Mouse (Mus musculus) embryonic facial prominence, embryonic 10.5 days (tissue): ENCODE measurements at regions not wholly inside any gene's neighbourhood (a gene's known extent, or its start where the extent isn't known, plus 50 kb on each side); places are given as distances from the start of the nearest gene placed in this dataset.

Experiments
- DNase-seq: peaks from one replicate; pipeline ENCODE4 v3.0.0-alpha.2; 2017; ENCODE audit warnings: low spot score
- H3K27ac ChIP-seq: fragments of 300-500 bp; sonication (generic); replicated peaks from 2 replicates; pipeline ENCODE4 v1.5.1; 2016; ENCODE audit warnings: mild to moderate bottlenecking
- H3K27me3 ChIP-seq: fragments of 300-500 bp; sonication (generic); replicated peaks from 2 replicates; pipeline ENCODE4 v1.6.1; 2016; ENCODE audit warnings: low read depth, mild to moderate bottlenecking; ENCODE audit not compliant: poor library complexity, severe bottlenecking
- H3K36me3 ChIP-seq: fragments of 300-500 bp; sonication (generic); replicated peaks from 2 replicates; pipeline ENCODE4 v1.6.1; 2016; ENCODE audit warnings: mild to moderate bottlenecking, moderate library complexity
- H3K4me1 ChIP-seq: fragments of 300-500 bp; sonication (generic); 2 replicates; pipeline ENCODE4 v1.6.1; 2016
- H3K4me3 ChIP-seq: fragments of 300-500 bp; sonication (generic); 2 replicates; pipeline ENCODE4 v1.5.1; 2016; ENCODE audit warnings: mild to moderate bottlenecking, moderate library complexity
- H3K9me3 ChIP-seq: fragments of 300-500 bp; sonication (generic); 2 replicates; pipeline ENCODE4 v1.6.1; 2016; ENCODE audit warnings: mild to moderate bottlenecking
- WGBS: fragments of 180-500 bp; shearing (Covaris S2); methylation state at CpG from one replicate; pipeline ENCODE4 v1.1.7; 2016; 5-methylcytosine and 5-hydroxymethylcytosine counted together

DNA sequence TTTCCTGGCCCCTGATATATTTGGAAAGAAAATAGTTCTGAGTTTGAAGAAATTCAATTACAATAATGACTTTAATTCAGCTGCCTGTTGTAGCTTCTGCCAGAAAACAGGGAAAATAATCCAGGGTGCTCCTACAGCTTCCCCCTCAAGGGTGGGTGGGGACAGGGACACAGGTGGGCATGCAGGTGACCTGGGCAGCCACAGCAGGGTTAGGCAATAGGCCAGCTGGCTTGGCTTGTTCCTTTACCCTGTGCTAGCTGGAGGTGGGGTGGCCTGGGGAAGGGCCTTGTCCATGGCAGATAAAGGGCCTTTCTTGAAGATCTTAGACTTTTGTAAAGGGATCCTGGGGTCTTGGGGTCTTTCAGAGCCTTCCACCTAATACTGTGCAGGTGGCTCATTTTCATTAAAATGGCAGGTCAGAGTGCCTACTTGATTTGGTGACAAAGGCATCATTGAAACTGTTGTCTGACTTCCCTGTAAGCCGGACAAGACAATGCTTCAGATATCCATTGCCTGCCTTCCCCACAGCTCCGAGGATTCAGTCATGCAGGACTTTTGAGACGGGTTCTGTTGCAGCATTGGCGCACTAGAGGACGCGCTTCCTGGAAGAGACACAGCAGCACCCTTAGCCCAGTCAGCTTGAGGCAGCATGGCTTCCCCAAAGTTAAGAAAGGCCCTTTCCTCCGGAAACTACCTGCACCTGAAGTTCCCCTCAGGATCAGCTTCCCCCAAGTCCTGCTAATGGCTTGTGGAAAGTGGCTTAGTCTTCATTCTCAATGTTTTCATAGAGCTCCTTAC lies 164.9 kb upstream of the Kbtbd8 start:
- WGBS: 72% methylated on average over 7 of the region's 7 CpGs
- DNase-seq: no peak
- H3K9me3 ChIP-seq: peaks cover 5% of the 10 kb centered on the region; the same call in 1 of the 2 replicates
- H3K4me3 ChIP-seq: no peak overlapping the region
- no peak overlapping the region for H3K27ac ChIP-seq
- H3K27me3 ChIP-seq: no peaks in the 10 kb centered on the region
- H3K36me3 ChIP-seq: no peaks in the 10 kb centered on the region
- H3K4me1 ChIP-seq: peaks cover 8% of the 10 kb centered on the region; the same call in 1 of the 2 replicates

DNA sequence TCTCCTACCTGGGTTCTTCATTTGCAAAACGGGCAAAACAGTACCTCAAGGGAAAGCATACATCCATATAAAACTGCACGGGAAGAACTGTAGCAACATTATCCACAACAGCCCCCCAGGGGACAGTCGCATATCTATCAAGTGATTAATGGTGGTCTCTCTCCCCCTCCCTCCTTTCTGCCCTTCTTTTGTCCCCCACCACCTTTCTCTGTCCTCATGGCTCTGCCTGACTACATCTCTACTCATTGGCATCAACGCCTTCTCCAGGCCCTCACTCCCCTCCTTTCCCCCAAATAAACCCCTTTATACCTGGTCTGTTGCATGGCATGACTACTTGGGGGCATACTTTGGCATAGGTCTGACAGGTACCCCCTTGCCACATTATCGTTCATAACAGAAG lies 166.1 kb upstream of the Kbtbd8 start:
- no peaks in the 10 kb centered on the region for H3K27me3 ChIP-seq
- H3K36me3 ChIP-seq: no peaks in the 10 kb centered on the region
- 87% methylated on average over 5 of the region's 5 CpGs for WGBS
- H3K4me1 ChIP-seq: peaks cover 8% of the 10 kb centered on the region; the same call in 1 of the 2 replicates
- DNase-seq: no peak
- H3K4me3 ChIP-seq: no peak overlapping the region
- peaks cover 5% of the 10 kb centered on the region; the same call in 1 of the 2 replicates for H3K9me3 ChIP-seq
- no peak overlapping the region for H3K27ac ChIP-seq

DNA sequence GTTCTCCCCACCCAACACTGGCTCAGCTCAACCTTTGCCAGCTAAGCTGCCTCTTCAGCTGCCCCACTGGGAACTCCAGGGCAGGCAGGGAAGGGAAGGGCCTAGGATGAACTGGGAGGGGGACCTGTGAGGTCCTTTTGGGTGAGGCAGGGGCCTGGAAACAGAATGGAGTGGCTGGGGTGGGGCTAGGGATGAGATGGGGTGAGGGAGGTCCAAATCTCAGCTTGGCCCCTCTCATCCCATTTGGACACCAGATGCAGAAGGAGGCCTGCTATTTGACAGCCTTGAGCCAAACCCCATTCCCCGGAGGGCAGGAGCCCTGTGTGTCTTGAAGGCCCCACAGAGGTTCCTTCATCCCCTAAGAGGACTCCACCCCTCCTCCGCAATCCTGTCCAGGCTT lies 166.7 kb upstream of the Kbtbd8 start:
- Histone ChIP-seq H3K36me3 (no peaks in the 10 kb centered on the region), H3K4me1 (peaks cover 8% of the 10 kb centered on the region; the same call in 1 of the 2 replicates), H3K27me3 (no peaks in the 10 kb centered on the region), H3K4me3 (no peak overlapping the region), H3K9me3 (peaks cover 5% of the 10 kb centered on the region; the same call in 1 of the 2 replicates), H3K27ac (peak overlapping the region; percentile 40; the same call in 1 of the 2 replicates)
- WGBS: 81% methylated on average over 2 of the region's 2 CpGs
- no peak for DNase-seq

DNA sequence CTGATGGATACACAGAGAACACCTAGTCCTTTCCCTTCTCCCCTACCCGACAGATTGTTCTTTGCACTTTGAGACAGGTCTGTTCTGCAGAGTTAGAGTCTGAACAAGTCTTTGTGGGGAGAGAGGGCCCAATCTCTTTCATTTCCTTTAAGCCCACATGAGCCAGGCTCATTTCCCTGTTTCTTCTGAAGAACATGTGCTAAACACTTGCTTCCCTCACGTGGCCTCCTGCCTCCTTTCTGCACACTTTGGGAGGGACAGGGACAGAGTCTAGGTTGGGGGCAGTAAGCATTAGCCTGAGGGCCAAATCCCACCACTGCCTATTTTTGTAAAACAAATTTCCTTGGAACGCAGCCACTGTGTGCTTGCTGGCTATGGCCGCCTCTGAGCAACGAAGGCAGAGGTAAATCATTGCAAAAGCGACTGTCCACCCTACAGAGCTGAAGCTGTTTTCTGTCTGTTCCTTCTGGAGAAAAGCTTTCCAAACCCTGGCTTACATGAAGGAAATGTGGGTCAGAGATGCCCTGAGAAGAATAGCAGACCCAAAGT lies 170.6 kb upstream of the Kbtbd8 start:
- WGBS: 80% methylated on average over 6 of the region's 6 CpGs
- Histone ChIP-seq H3K9me3 (no peaks in the 10 kb centered on the region), H3K36me3 (no peaks in the 10 kb centered on the region), H3K27ac (no peak overlapping the region; the same call in 1 of the 2 replicates), H3K4me1 (peaks cover 12% of the 10 kb centered on the region; the same call in 1 of the 2 replicates), H3K4me3 (no peak overlapping the region), H3K27me3 (no peaks in the 10 kb centered on the region)
- DNase-seq: no peak

GRCm38 (mm10) chr6:94945715-94946114 lies 171.3 kb upstream of the Kbtbd8 start:
- DNase-seq: no peak
- no peaks in the 10 kb centered on the region for H3K36me3 ChIP-seq
- 84% methylated on average over 5 of the region's 5 CpGs for WGBS
- H3K9me3 ChIP-seq: no peaks in the 10 kb centered on the region
- H3K27me3 ChIP-seq: no peaks in the 10 kb centered on the region
- H3K27ac ChIP-seq: no peak overlapping the region
- no peak overlapping the region for H3K4me3 ChIP-seq
- H3K4me1 ChIP-seq: peaks cover 10% of the 10 kb centered on the region; the same call in 1 of the 2 replicates

GRCm38 (mm10) chr6:94944196-94944595 lies 172.8 kb upstream of the Kbtbd8 start:
- 69% methylated on average over 4 of the region's 4 CpGs for WGBS
- H3K4me3 ChIP-seq: no peak overlapping the region
- H3K36me3 ChIP-seq: no peaks in the 10 kb centered on the region
- H3K27me3 ChIP-seq: no peaks in the 10 kb centered on the region
- H3K4me1 ChIP-seq: peaks cover 4% of the 10 kb centered on the region; the same call in 1 of the 2 replicates
- no peaks in the 10 kb centered on the region for H3K9me3 ChIP-seq
- H3K27ac ChIP-seq: 0 out of 2 replicates have a peak overlapping the region, but pooled peaks have one; percentile 51
- no peak for DNase-seq

- 93% methylated on average over 2 of the region's 2 CpGs for WGBS
- Histone ChIP-seq H3K27me3 (no peaks in the 10 kb centered on the region), H3K27ac (no peak overlapping the region)
Observed at GRCm38 (mm10) chr6:94938949-94939348, 178.1 kb upstream of the Kbtbd8 start.

GRCm38 (mm10) chr6:94936206-94936605 lies 180.8 kb upstream of the Kbtbd8 start:
- WGBS: 87% methylated on average over 5 of the region's 5 CpGs
- no peaks in the 10 kb centered on the region for H3K9me3 ChIP-seq
- no peaks in the 10 kb centered on the region for H3K4me1 ChIP-seq
- no peak overlapping the region for H3K4me3 ChIP-seq
- DNase-seq: no peak
- H3K27ac ChIP-seq: no peak overlapping the region
- H3K36me3 ChIP-seq: no peaks in the 10 kb centered on the region
- no peaks in the 10 kb centered on the region for H3K27me3 ChIP-seq

More at GRCm38 (mm10) chr6:94938949-94939348, 178.1 kb upstream of the Kbtbd8 start:
- peaks cover under 1% of the 10 kb centered on the region; the same call in 1 of the 2 replicates for H3K4me1 ChIP-seq
- H3K9me3 ChIP-seq: no peaks in the 10 kb centered on the region
- no peak for DNase-seq
- no peaks in the 10 kb centered on the region for H3K36me3 ChIP-seq
- H3K4me3 ChIP-seq: no peak overlapping the region

DNA sequence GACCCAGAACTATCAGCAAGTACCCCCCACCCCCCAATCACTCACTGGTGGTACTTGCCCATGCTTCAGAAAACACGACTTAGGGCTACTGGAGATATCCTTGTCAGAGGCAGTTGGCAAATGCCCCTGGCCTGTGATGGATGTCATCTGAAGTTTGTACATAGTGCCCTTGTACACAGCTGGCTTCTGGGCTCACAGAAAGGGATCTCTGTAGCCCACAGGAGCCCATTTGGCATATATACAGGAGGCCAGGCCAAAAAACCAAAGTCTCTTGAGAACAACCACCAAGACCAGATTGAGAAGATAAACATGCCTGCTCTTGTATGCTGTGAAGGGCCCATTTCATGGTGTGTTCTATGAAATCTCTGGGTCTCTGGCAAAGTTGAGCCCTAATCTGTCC lies 181.3 kb upstream of the Kbtbd8 start:
- 83% methylated on average over 1 of the region's 1 CpGs for WGBS
- Histone ChIP-seq H3K36me3 (no peaks in the 10 kb centered on the region), H3K27ac (no peak overlapping the region)

DNA sequence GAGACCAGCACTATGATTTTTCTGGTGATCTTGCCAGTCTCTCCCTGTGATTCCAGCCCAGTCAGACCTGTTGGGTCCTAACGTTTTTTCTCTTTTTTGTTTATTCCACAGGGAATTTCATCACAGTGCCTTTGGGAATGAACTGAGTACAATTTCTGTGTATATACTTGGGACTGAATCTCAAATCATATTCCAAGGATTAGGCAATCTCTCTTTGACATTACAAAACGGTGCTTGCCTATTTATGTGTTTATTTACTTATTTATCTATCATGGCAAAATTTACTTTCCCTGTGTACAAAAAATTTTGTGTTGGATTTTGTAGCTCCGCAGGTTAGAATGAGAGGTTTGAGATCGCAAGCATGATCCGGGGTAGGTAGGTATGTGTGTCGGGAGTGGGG lies 189.2 kb upstream of the Kbtbd8 start:
- no peaks in the 10 kb centered on the region for H3K36me3 ChIP-seq
- H3K4me1 ChIP-seq: no peaks in the 10 kb centered on the region
- no peak for DNase-seq
- no peak overlapping the region for H3K27ac ChIP-seq
- H3K4me3 ChIP-seq: no peak overlapping the region
- WGBS: 91% methylated on average over 6 of the region's 6 CpGs
- H3K9me3 ChIP-seq: no peaks in the 10 kb centered on the region
- H3K27me3 ChIP-seq: no peaks in the 10 kb centered on the region

More for the DNA sequence above, 181.3 kb upstream of the Kbtbd8 start:
- Histone ChIP-seq H3K4me1 (no peaks in the 10 kb centered on the region), H3K27me3 (no peaks in the 10 kb centered on the region), H3K4me3 (no peak overlapping the region), H3K9me3 (no peaks in the 10 kb centered on the region)
- DNase-seq: no peak

- no peaks in the 10 kb centered on the region for H3K9me3 ChIP-seq
- 0 out of 2 replicates have a peak, but pooled peaks cover 1% of the 10 kb centered on the region for H3K4me1 ChIP-seq
- H3K36me3 ChIP-seq: no peaks in the 10 kb centered on the region
- WGBS: 97% methylated on average over 8 of the region's 8 CpGs
- no peak for DNase-seq
- H3K4me3 ChIP-seq: no peak overlapping the region
- H3K27me3 ChIP-seq: no peaks in the 10 kb centered on the region
- H3K27ac ChIP-seq: no peak overlapping the region
Observed at GRCm38 (mm10) chr6:94926652-94927211, 190.3 kb upstream of the Kbtbd8 start.

GRCm38 (mm10) chr6:94925408-94925807 lies 191.6 kb upstream of the Kbtbd8 start:
- DNase-seq: no peak
- Histone ChIP-seq H3K9me3 (no peaks in the 10 kb centered on the region), H3K27me3 (no peaks in the 10 kb centered on the region), H3K27ac (no peak overlapping the region), H3K4me1 (0 out of 2 replicates have a peak, but pooled peaks cover 3% of the 10 kb centered on the region), H3K4me3 (no peak overlapping the region), H3K36me3 (no peaks in the 10 kb centered on the region)
- 67% methylated on average over 1 of the region's 1 CpGs for WGBS
